Mouse (Mus musculus) heart, embryonic 10.5 days (tissue): Measurements from ENCODE around the gene Mef2d. TPM values are rescaled to one million over a fixed set of nuclear protein-coding genes. Genes with fewer than 3 reads are reported as not detected.

Experiments
- DNase-seq: peaks from one replicate; pipeline ENCODE4 v3.0.0-alpha.2; 2017; ENCODE audit warnings: low spot score
- H3K27ac ChIP-seq: fragments of 300-500 bp; sonication (generic); 2 replicates; pipeline ENCODE4 v1.5.1; 2016; ENCODE audit warnings: mild to moderate bottlenecking
- H3K27me3 ChIP-seq: fragments of 300-500 bp; sonication (generic); 2 replicates; pipeline ENCODE4 v1.6.1; 2016; ENCODE audit warnings: mild to moderate bottlenecking; ENCODE audit not compliant: poor library complexity, insufficient read depth, severe bottlenecking
- H3K36me3 ChIP-seq: fragments of 300-500 bp; sonication (generic); 2 replicates; pipeline ENCODE4 v1.6.1; 2016; ENCODE audit warnings: mild to moderate bottlenecking, moderate library complexity
- H3K4me1 ChIP-seq: fragments of 300-500 bp; sonication (generic); 2 replicates; pipeline ENCODE4 v1.6.1; 2016; ENCODE audit warnings: mild to moderate bottlenecking
- H3K4me3 ChIP-seq: fragments of 300-500 bp; sonication (generic); 2 replicates; pipeline ENCODE4 v1.5.1; 2016; ENCODE audit warnings: mild to moderate bottlenecking, moderate library complexity
- H3K9me3 ChIP-seq: fragments of 300-500 bp; sonication (generic); 2 replicates; pipeline ENCODE4 v1.6.1; 2016; ENCODE audit warnings: mild to moderate bottlenecking, moderate library complexity
- WGBS: fragments of 180-500 bp; shearing (Covaris S2); methylation state at CpG from one replicate; pipeline ENCODE4 v1.1.7; 2016; 5-methylcytosine and 5-hydroxymethylcytosine counted together
- polyA plus RNA-seq: library from polyadenylated mRNA; unstranded; fragments of >200 nt; fragmentation: Nextera tagmentation; extraction: Ambion mirVana; gene quantifications from 2 replicates; pipeline ENCODE4 v1.2.1, GENCODE M21; 2016

Gene Mef2d
- polyA plus RNA-seq, 1 experiment from 2014 or later, result 35.8 TPM

GRCm38 (mm10) chr3:88147866-88148265 lies 5.7 kb downstream of the Mef2d start:
- no peak for DNase-seq
- peaks cover 96% of the 10 kb centered on the region for H3K4me1 ChIP-seq
- H3K27me3 ChIP-seq, result no peaks in the 10 kb centered on the region
- H3K27ac ChIP-seq, result peak overlapping the region; percentile 95
- no peaks in the 10 kb centered on the region for H3K9me3 ChIP-seq
- no peak overlapping the region; the same call in 1 of the 2 replicates for H3K4me3 ChIP-seq
- peaks cover 11% of the 10 kb centered on the region for H3K36me3 ChIP-seq
- 74% methylated on average over 1 of the region's 1 CpGs for WGBS

DNA sequence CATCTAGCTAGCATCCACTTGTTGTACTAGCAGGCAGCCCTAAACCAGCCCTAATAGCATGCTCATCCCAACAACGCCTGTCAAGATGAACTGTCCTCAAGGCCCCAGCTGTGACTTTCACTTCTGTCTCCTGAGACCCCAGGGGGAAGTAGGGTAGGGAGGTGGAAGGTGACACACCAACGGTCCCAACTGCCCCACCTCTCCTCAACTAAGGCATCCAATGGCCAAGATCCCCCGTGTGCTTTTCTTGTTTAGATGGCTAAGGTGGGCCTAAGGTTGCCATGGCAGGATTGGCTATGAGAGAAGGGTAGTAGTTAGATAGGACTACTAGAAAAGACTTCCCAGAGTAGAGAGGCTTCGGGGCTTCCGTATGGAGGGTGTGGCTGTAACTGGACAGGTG lies 6.2 kb downstream of the Mef2d start:
- no peaks in the 10 kb centered on the region for H3K9me3 ChIP-seq
- H3K27me3 ChIP-seq, result no peaks in the 10 kb centered on the region
- peak overlapping the region; percentile 52 for H3K4me3 ChIP-seq
- DNase-seq, result no peak
- 81% methylated on average over 5 of the region's 5 CpGs for WGBS
- H3K4me1 ChIP-seq, result peaks cover 97% of the 10 kb centered on the region
- H3K27ac ChIP-seq, result peak overlapping the region; percentile 95
- peaks cover 13% of the 10 kb centered on the region for H3K36me3 ChIP-seq

GRCm38 (mm10) chr3:88148776-88149509 lies 6.8 kb downstream of the Mef2d start:
- Histone ChIP-seq H3K36me3 (peaks cover 17% of the 10 kb centered on the region), H3K27me3 (no peaks in the 10 kb centered on the region), H3K27ac (peak overlapping the region; percentile 95), H3K9me3 (no peaks in the 10 kb centered on the region), H3K4me1 (peaks cover 97% of the 10 kb centered on the region), H3K4me3 (peak overlapping the region; percentile 52)
- WGBS, result 43% methylated on average over 4 of the region's 4 CpGs
- DNase-seq, result no peak

- DNase-seq, result no peak
- Histone ChIP-seq H3K4me1 (peaks cover 91% of the 10 kb centered on the region), H3K27me3 (no peaks in the 10 kb centered on the region), H3K4me3 (peak overlapping the region; percentile 52), H3K9me3 (no peaks in the 10 kb centered on the region), H3K27ac (peak overlapping the region; percentile 95), H3K36me3 (peaks cover 17% of the 10 kb centered on the region)
- WGBS, result 11% methylated on average over 6 of the region's 6 CpGs
These were observed 7.4 kb downstream of the Mef2d start for GRCm38 (mm10) chr3:88149510-88149974.

- Histone ChIP-seq H3K27me3 (no peaks in the 10 kb centered on the region), H3K9me3 (no peaks in the 10 kb centered on the region), H3K27ac (peak overlapping the region; percentile 95), H3K4me3 (peak overlapping the region; percentile 52), H3K36me3 (peaks cover 22% of the 10 kb centered on the region), H3K4me1 (peaks cover 88% of the 10 kb centered on the region)
- DNase-seq, result no peak
- WGBS, result 14% methylated on average over 14 of the region's 14 CpGs
These were observed 8.2 kb downstream of the Mef2d start for GRCm38 (mm10) chr3:88150061-88150998.

- peaks cover 87% of the 10 kb centered on the region for H3K4me1 ChIP-seq
- 52% methylated on average over 3 of the region's 3 CpGs for WGBS
These were observed 8.8 kb downstream of the Mef2d start for GRCm38 (mm10) chr3:88150999-88151364.

DNA sequence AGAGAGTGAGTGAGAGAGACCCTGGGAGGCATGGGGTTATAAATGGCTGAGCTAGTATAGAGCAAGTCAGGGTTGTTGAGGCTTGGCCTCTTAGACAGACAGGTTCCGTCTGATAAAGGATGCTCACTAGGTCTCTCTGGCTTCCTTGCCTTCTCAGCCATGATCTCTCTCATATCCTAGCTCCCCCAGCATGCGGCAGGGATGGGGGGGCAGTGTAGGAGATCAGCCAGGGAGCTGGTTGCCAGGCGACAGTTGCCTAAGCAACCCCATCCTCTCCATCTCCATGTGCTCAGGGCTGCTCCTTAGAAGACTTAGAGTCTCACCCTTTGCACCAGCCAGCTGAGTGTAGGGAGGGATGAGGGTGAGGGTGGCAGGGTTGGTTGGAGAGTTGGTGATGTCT lies 9.9 kb downstream of the Mef2d start:
- no peak for DNase-seq
- H3K4me1 ChIP-seq, result peaks cover 86% of the 10 kb centered on the region
- H3K9me3 ChIP-seq, result no peaks in the 10 kb centered on the region
- 0 out of 2 replicates have a peak overlapping the region, but pooled peaks have one; percentile 52 for H3K4me3 ChIP-seq
- peaks cover 37% of the 10 kb centered on the region for H3K36me3 ChIP-seq
- 63% methylated on average over 3 of the region's 3 CpGs for WGBS
- no peaks in the 10 kb centered on the region for H3K27me3 ChIP-seq
- H3K27ac ChIP-seq, result peak overlapping the region; percentile 95; the same call in 1 of the 2 replicates

More at GRCm38 (mm10) chr3:88150999-88151364, 8.8 kb downstream of the Mef2d start:
- H3K4me3 ChIP-seq, result peak overlapping the region; percentile 52
- peak overlapping the region; percentile 95 for H3K27ac ChIP-seq
- H3K27me3 ChIP-seq, result no peaks in the 10 kb centered on the region
- H3K36me3 ChIP-seq, result peaks cover 27% of the 10 kb centered on the region
- DNase-seq, result no peak
- no peaks in the 10 kb centered on the region for H3K9me3 ChIP-seq

DNA sequence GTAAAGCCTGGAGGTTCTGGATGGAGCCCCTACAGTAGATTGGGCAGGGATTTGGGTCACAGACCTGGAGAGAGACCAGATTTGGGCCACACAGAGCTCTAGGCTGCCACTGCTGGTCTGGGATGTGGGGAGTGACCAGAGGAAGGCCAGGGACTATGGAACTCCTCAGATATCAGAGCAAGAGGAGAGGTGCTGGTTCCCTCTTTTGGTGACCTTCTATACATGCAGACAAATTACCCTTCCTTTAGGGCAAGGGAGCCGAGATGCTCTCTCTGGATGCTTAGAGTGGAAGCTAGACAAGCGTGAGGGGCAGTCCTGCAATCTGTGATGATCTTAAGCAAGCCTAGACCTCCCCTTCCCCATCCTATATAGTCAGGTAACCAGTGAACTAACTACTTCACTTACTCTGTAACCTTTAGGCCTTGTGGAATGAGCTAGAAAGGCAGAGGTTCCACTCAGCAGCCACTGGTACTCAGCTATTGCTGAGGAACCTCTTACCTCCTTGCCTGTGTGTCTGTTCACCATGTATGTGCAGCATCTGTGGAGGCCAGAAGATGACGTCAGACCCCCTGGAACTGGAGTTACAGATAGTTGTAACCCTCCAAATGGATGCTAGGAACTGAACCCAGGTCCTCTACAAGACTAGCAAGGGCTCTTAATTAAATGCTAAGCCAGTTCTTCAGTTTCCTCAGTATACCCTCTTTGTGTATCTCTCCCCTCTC lies 11.3 kb downstream of the Mef2d start:
- Histone ChIP-seq H3K4me3 (no peak overlapping the region), H3K27ac (0 out of 2 replicates have a peak overlapping the region, but pooled peaks have one; percentile 52), H3K36me3 (peaks cover 50% of the 10 kb centered on the region), H3K27me3 (no peaks in the 10 kb centered on the region), H3K4me1 (peaks cover 83% of the 10 kb centered on the region), H3K9me3 (no peaks in the 10 kb centered on the region)
- 74% methylated on average over 3 of the region's 3 CpGs for WGBS
- no peak for DNase-seq

DNA sequence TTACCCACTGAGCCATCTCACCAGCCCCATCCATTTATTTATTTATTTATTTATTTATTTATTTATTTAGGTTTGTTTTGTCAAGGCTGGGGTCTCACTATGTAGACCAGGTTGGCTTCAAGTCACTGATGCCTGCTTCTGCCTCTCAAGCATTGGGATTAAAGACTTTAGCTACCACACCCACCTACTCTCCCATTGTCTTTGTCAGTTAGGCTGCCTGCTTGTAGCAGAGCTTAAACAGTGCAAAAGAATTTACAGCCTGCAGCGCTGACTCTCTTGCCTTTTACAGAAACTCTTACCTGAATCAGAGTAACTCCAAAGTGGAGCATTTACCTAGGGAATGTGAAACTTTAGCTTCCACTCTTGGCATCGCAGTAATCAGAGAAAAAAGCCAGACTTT lies 12.1 kb downstream of the Mef2d start:
- Histone ChIP-seq H3K27ac (no peak overlapping the region), H3K36me3 (peaks cover 58% of the 10 kb centered on the region), H3K4me1 (peaks cover 83% of the 10 kb centered on the region), H3K9me3 (no peaks in the 10 kb centered on the region), H3K4me3 (no peak overlapping the region), H3K27me3 (no peaks in the 10 kb centered on the region)
- WGBS, result 79% methylated on average over 2 of the region's 2 CpGs
- DNase-seq, result no peak

- Histone ChIP-seq H3K4me3 (no peak overlapping the region), H3K36me3 (peaks cover 74% of the 10 kb centered on the region), H3K27me3 (no peaks in the 10 kb centered on the region), H3K9me3 (no peaks in the 10 kb centered on the region), H3K27ac (no peak overlapping the region), H3K4me1 (peaks cover 58% of the 10 kb centered on the region)
- no peak for DNase-seq
These were observed 14.6 kb downstream of the Mef2d start for GRCm38 (mm10) chr3:88156817-88157216.

DNA sequence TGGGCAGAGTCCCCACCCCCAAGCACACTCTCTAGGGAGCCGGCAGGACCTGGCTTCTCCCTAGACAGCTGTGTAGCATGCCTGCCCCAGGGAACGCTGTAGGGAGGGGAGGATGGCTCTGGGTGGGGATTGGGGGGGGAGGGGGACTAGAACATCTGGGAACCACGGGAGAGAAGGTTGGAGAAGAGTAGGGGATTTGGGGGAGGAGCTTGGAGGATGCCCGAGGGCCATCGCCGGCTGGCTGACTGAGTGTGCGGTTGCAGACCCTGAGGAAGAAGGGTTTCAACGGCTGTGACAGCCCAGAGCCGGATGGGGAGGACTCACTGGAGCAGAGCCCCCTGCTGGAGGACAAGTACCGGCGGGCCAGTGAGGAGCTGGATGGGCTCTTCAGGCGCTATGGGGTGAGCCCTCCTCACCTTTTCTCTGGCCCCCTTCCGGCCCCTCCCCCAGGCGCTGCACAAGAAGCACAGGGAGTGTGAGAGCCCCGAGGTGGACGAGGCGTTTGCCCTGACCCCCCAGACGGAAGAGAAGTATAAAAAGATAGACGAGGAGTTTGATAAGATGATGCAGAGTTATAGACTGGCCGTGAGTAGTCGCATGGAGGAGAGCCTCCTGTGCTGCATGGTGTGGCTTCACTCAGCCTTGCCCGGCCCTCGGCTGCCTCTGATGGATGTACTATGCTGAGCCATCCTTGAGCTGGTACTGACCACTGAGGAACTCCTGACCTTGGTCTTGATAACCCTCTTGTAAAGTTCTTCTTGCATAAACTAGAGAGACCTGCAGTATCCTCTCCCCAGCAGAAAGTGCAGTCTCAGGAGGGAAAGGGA lies 15.8 kb downstream of the Mef2d start:
- Histone ChIP-seq H3K27me3 (no peaks in the 10 kb centered on the region), H3K27ac (peak overlapping the region; percentile 69), H3K4me3 (0 out of 2 replicates have a peak overlapping the region, but pooled peaks have one; percentile 12), H3K9me3 (no peaks in the 10 kb centered on the region), H3K4me1 (peaks cover 46% of the 10 kb centered on the region), H3K36me3 (peaks cover 86% of the 10 kb centered on the region)
- WGBS, result 25% methylated on average over 23 of the region's 23 CpGs
- DNase-seq, result peak; percentile 85

DNA sequence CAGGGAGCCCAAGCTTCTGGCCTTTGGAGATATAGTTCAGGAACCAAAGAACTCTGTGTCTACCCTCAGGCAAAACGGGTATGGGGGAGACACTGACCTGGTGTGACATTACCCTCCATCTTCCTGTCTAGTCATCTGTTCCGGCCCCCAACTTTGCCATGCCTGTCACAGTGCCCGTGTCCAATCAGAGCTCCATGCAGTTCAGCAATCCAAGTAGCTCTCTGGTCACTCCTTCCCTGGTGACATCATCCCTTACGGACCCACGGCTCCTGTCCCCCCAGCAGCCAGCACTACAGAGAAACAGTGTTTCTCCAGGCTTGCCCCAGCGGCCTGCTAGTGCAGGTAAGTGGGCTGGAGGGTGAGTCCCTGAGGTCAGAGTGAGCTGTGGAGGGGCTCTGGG lies 16.8 kb downstream of the Mef2d start:
- Histone ChIP-seq H3K27me3 (no peaks in the 10 kb centered on the region), H3K4me1 (peaks cover 39% of the 10 kb centered on the region), H3K27ac (no peak overlapping the region), H3K4me3 (no peak overlapping the region), H3K9me3 (no peaks in the 10 kb centered on the region), H3K36me3 (peaks cover 90% of the 10 kb centered on the region)
- DNase-seq, result no peak
- 78% methylated on average over 6 of the region's 6 CpGs for WGBS
